Mouse (Mus musculus) colon, adult 2 months (tissue): ENCODE measurements around the gene Fgfr1op. TPM values are rescaled to one million over a fixed set of nuclear protein-coding genes. Genes with fewer than 3 reads are reported as not detected.

Experiments used
- polyA plus RNA-seq: library from polyadenylated mRNA; depleted of rRNA; stranded (reverse); fragments of >200 nt; gene quantifications from 2 replicates; pipeline ENCODE4 v1.2.3, GENCODE M21; 2012; rRNA removed

Fgfr1op gene
- 0.94 and 1.2 TPM in 2 replicates for polyA plus RNA-seq

DNA sequence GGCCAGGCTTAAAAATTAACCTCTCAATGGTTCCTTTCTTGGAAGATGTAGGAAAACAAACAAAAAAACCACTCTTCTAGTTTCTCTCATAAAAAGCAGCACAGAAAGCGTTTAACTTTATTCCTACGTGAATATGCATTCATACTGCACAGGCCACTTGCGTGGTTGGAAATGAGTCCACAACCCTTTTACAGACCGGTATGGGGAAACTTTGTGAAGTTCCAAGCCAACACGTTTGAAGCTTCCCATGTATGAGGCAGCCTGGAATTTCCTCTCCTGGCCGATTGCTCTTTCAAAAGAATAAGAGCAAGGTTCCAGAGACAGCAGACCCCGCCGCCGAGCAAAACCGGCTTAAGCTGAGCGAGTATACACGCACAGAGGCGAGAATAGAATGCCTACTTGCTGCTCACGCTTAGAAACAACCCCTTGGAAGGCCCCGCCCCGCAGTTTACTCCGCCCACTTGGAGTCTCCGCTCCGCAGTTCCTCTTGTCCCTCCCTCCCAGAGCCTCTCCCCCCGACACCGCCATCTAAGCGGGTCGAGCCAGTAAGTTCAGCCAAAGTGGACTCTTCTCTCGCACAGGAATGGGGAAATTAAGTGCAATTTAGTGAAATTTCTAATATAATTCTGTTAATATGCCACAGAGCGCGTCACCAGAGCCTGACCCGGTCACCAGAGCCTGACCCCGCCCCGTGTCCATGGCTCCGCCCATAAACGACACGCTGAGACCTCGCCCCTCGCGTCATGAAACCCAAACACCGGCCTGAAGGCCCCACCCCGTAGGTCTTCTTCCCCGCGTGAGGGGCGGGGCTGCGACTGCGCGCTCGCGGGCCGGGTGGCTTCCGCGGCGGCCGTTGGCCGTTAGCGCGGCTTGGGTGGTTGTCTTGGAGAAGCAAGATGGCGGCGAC, at the start of gene Fgfr1op:
TSS of gene Fgfr1op (plus strand) at position 801 of the 907 bp plus-strand sequence.

DNA sequence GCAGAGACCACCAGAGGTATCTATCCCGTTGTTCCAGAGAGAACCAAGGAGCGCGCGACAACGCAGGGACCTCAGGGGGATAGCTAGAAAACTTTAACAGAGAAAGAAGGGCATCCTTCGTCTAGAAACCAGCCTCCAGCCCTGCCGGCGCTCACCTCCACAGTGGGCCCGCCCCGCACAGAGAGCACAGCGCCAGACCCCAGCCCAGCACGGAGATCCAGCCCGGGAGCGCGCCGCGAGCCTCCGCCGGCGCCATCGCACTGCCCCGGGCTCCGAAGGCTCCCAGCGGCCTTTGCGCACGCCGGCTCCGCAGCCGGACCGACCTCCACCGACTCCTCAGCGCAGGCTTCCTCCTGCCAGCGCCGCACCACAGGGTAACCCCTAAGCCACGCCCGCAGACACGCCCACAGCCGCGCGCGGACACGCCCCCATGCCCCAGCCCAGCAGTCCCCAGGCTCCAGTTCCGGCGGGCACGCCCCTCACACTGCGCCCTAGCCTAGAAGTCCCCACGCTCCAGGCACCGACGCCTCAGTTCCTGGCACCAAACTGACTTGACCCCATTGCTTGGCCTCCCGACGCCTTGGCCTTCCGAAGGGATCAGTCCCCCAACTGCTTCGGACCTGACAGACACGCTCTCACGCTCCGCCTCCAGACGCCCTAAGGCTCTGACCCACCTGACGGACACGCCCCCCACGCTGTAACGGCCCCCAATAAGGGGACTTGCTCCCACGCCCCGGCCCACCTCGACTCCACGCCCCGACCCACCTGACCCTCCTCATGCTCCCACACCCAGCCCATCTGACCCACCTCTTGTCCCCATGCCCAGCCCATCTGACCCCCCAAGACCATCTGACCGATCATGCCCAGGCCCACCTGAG, 17.6 kb upstream of the Fgfr1op start, which contains the start of the genes Gm49673 and Rnaset2a:
TSS of gene Gm49673 (minus strand) at position 350 of the 878 bp plus-strand sequence.
TSS of gene Rnaset2a (minus strand) at position 659 of the 878 bp plus-strand sequence.

GRCm38 (mm10) chr17:8235743-8236142, 70.4 kb downstream of the Fgfr1op start, which contains the start of gene Ccr6:
Gene Ccr6 (plus strand): TSS chr17:8236043.

Other genes starting within 250 kb of the Fgfr1op start
- gene Tagap, start 239.5 kb upstream of the Fgfr1op start, polyA plus RNA-seq: 2.2 and 2.8 TPM in 2 replicates
- gene Rsph3a, start 219.9 kb upstream of the Fgfr1op start, polyA plus RNA-seq: 107 and 131 TPM in 2 replicates
- gene Gm49673, start 17.7 kb upstream of the Fgfr1op start, polyA plus RNA-seq: 5.1 and 5.2 TPM in 2 replicates
- 79.7 and 89.6 TPM in 2 replicates for gene Rnaset2a, start 17.4 kb upstream of the Fgfr1op start, polyA plus RNA-seq
- 1.3 and 2.1 TPM in 2 replicates for gene Ccr6, start 70.5 kb downstream of the Fgfr1op start, polyA plus RNA-seq
- gene Mpc1, start 117.4 kb downstream of the Fgfr1op start, polyA plus RNA-seq: 71.5 and 79.3 TPM in 2 replicates
- gene Sft2d1, start 145.6 kb downstream of the Fgfr1op start, polyA plus RNA-seq: 106 and 126 TPM in 2 replicates
- 0.55 and 0.56 TPM in 2 replicates for gene Prr18, start 172.0 kb downstream of the Fgfr1op start, polyA plus RNA-seq
- gene T2, start 190.5 kb downstream of the Fgfr1op start, polyA plus RNA-seq: not detected in 2 replicates